Mouse (Mus musculus) layer of hippocampus, adult 9-11 months (tissue): ENCODE results near the gene Dlgap4.

Experiments used
- DNase-seq: peaks from one replicate; pipeline ENCODE4 v3.0.0; 2022

Gene Dlgap4

GRCm38 (mm10) chr2:156717320-156718281 lies 104.1 kb downstream of the Dlgap4 start:
- peak; percentile 83 for DNase-seq

GRCm38 (mm10) chr2:156718793-156719192 lies 105.3 kb downstream of the Dlgap4 start:
- no peak for DNase-seq

GRCm38 (mm10) chr2:156719549-156720312 lies 106.2 kb downstream of the Dlgap4 start:
- no peak for DNase-seq

- DNase-seq, result peak; percentile 49
Observed at GRCm38 (mm10) chr2:156720313-156720674, 106.8 kb downstream of the Dlgap4 start.

GRCm38 (mm10) chr2:156720675-156721553 lies 107.4 kb downstream of the Dlgap4 start:
- DNase-seq, result peak; percentile 95

GRCm38 (mm10) chr2:156721554-156722070 lies 108.1 kb downstream of the Dlgap4 start:
- no peak for DNase-seq

- peak; percentile 83 for DNase-seq
Observed at GRCm38 (mm10) chr2:156722071-156722575, 108.6 kb downstream of the Dlgap4 start.

GRCm38 (mm10) chr2:156722752-156723151 lies 109.2 kb downstream of the Dlgap4 start:
- DNase-seq, result no peak

GRCm38 (mm10) chr2:156723899-156724523 lies 110.5 kb downstream of the Dlgap4 start:
- DNase-seq, result no peak

- DNase-seq, result no peak
Observed at GRCm38 (mm10) chr2:156724871-156725270, 111.4 kb downstream of the Dlgap4 start.

GRCm38 (mm10) chr2:156726344-156726743 lies 112.8 kb downstream of the Dlgap4 start:
- DNase-seq, result no peak

- DNase-seq, result peak; percentile 63
Observed at GRCm38 (mm10) chr2:156726878-156727277, 113.4 kb downstream of the Dlgap4 start.

- no peak for DNase-seq
Observed at GRCm38 (mm10) chr2:156729537-156730469, 116.3 kb downstream of the Dlgap4 start.

- DNase-seq, result no peak
Observed at GRCm38 (mm10) chr2:156730501-156730921, 117.0 kb downstream of the Dlgap4 start.

- DNase-seq, result no peak
Observed at GRCm38 (mm10) chr2:156731592-156731991, 118.1 kb downstream of the Dlgap4 start.

GRCm38 (mm10) chr2:156732109-156732508 lies 118.6 kb downstream of the Dlgap4 start:
- peak; percentile 91 for DNase-seq

GRCm38 (mm10) chr2:156735761-156736335 lies 122.3 kb downstream of the Dlgap4 start:
- no peak for DNase-seq

GRCm38 (mm10) chr2:156736846-156737245 lies 123.3 kb downstream of the Dlgap4 start:
- no peak for DNase-seq

GRCm38 (mm10) chr2:156737976-156738375 lies 124.5 kb downstream of the Dlgap4 start:
- DNase-seq, result no peak

- no peak for DNase-seq
Observed at GRCm38 (mm10) chr2:156741265-156741664, 127.8 kb downstream of the Dlgap4 start.
